Mouse (Mus musculus) embryo, embryonic 10 days (tissue): ENCODE data around the gene Gm3043.
"Not testable (repeated sequence)": the region's sequence is repeated elsewhere in the genome, so short reads cannot be mapped to it uniquely, and the experiment has no call there.

Experiments used
- DNase-seq: peaks from one replicate; pipeline ENCODE4 v3.0.0-alpha.2; 2015; ENCODE audit warnings: low spot score

Gm3043 gene

GRCm38 (mm10) chr14:3688483-3688882 lies at the start of gene Gm3043:
Gene Gm3043, plus strand, starts transcription at chr14:3688783.
- DNase-seq, result not testable (repeated sequence)

GRCm38 (mm10) chr14:3651730-3652129 lies 36.9 kb upstream of the Gm3043 start, which contains the start of gene Gm3020:
Gene Gm3020, plus strand, starts transcription at chr14:3652030.
- DNase-seq, result not testable (repeated sequence)
